Mouse (Mus musculus): ENCODE data around the gene Hsp90aa1.
A peak's percentile ranks its signal among the peaks of the same experiment; 100 is the strongest.
"Not testable (repeated sequence)": the region's sequence is repeated elsewhere in the genome, so short reads cannot be mapped to it uniquely, and the experiment has no call there.

Gene Hsp90aa1

GRCm38 (mm10) chr12:110698523-110699170, 3.9 kb downstream of the Hsp90aa1 start:
- no peak for DNase-seq

DNA sequence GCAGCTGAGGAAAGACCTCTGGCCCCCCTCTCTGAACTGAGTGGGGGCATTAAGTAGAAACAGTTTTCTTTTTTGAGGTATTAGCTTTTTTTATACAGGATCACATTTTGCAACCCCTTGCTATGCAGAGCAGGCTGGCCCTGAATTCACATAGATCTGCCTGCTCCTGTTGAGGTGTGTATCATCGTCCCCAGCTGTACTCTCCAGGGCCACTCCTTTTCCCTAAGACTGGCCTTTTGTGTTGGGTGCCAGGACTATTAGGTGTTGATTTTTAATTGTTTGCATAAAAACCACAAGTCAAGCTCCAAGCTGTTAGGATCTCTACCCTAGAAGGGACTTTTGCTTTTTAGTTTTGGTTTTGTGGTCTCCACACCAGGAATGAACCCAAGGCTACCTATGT, 4.4 kb downstream of the Hsp90aa1 start:
- no peak for DNase-seq

GRCm38 (mm10) chr12:110697457-110697856, 5.1 kb downstream of the Hsp90aa1 start:
- DNase-seq = no peak

DNA sequence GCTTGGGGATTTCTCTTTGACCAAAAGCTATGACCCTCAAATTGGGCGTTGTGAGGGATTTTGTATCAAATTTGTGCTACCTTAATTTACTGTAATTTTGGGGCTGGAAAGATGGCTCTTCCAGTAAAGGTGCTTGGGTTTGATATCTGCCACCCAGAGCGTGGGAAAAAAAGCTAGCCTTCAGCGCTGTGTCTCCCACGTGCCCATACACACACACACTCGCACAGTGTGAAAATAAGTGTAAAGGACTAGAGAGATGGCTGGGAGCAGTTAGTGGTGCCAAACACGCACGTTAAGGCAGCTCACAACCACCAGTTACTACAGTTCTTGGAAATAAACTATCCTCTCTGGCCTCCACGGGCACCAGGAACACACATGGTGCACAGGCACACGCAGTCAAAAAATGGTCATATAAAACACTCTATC, 5.5 kb downstream of the Hsp90aa1 start:
- DNase-seq = no peak

GRCm38 (mm10) chr12:110696173-110696974, 6.2 kb downstream of the Hsp90aa1 start:
- peak; percentile 96 for DNase-seq

DNA sequence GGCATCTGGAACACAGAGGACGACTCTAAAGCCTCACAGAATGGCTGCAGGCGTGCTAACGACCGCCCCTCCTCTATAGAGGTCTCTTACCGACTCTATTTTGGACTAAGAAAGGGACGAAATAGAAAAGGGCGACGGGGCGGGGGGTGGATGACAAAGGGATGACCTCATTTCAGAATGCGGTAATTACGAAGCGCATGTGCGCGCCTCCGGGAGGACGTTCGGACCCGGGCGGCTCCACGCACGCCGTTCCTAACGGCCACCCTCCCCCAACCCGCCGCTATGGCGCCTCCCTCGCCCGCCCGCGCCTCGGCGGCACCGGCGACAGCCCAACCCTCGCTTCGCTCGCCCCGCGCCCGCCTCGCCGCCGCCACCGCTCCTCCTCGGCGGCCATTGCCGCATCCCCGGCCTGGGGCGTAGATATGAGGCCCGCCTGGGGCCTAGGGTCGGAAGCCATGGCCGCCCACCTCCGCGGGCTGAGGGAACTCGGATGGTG, 6.8 kb downstream of the Hsp90aa1 start:
- DNase-seq = peak; percentile 38

DNA sequence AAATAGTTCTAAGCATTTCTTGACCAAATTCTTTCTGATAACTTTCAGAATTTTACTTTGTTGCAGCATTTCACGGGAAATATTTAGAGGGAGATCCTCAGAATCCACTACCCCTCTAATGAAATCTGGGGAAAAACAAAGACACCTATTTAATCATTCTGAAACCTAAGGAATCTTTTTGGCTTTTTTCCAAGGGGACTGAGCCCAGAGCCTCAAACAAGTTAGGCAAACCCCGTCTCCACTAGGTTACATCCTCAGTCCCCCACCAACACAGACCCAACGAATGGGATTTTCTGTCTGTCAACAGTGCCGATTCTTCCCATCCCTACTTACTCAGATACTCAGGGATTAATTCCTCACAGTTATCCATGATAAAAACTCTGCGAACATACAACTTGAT, 9.2 kb downstream of the Hsp90aa1 start:
- not testable (repeated sequence) for DNase-seq

- no peak for DNase-seq
Measured at GRCm38 (mm10) chr12:110689919-110690643, 12.4 kb downstream of the Hsp90aa1 start.

DNA sequence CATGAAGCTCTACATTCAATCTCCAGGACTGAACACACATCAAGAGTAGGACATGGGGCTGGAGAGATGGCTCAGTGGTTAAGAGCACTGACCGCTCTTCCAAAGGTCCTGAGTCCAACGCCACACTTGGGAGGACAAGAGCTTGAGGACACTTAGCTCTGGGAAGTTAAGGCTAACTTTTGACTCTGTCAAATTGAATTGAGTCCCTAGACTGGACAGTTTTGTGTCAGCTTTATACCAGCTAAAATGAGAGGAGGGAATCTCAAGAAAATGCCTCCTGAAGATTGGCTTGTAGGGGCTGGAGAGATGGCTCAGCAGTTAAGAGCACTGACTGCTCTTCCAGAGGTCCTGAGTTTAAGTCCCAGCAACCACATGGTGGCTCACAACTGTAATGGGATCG, 13.6 kb downstream of the Hsp90aa1 start:
- not testable (repeated sequence) for DNase-seq

DNA sequence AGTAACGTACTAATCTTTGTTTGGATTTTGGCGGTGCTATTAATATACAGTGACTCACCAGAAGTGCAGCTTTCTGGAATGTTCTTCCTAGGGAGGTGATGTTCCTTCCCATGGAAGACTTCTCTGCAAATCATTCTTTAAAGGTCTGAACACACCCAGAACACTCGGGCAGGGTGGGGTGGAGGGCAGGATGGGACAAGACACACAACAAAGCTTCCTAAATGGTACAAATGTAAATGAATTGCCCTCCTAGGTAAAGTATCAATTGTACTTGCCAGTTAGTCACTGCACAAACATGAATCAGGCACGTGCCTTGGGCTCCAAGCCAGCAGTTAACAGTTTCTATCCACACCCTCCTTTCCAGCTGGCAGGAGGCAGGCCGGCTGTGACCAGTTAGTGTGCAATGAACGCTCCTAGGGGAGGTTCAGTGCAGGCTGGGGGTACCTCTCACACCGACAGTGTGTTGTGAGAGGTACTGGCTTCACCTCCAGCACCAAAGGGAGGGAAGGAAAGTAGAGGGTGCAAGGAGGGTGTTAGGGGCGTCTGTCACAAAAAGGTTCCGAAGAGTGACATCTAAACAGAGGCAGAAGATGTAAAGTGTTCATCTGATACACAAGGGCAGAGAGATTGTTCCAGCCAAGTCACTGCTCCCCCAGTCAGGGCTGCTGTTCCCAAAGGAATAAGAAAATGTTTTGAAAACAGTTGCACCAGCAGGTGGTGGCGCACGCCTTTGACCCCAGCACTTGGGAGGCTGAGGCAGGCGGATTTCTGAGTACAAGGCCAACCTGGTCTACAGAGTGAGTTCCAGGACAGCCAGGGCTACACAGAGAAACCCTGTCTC, 14.4 kb downstream of the Hsp90aa1 start:
- DNase-seq = peak; percentile 81

DNA sequence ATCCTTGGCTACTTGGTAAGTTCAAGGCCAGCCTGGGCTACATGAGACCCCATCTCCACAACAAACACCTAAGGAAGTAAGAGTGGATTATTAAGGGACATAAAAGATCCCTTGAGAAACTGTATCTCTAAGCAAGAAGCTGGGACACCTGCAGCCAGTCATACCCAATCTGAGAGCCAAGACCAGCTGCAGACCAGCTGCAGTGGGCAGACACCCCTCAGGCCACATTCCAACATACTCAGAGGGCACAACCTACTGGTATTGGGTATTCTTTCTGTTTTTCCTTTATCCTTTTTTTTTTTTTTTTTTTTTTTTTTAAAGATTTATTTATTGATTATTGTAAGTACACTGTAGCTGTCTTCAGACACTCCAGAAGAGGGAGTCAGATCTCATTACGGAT, 18.9 kb downstream of the Hsp90aa1 start:
- DNase-seq = no peak

- no peak for DNase-seq
Measured at GRCm38 (mm10) chr12:110682561-110683299, 19.8 kb downstream of the Hsp90aa1 start, which contains the start of gene 1700001K19Rik. Gene 1700001K19Rik, minus strand, starts transcription at chr12:110682619.

DNA sequence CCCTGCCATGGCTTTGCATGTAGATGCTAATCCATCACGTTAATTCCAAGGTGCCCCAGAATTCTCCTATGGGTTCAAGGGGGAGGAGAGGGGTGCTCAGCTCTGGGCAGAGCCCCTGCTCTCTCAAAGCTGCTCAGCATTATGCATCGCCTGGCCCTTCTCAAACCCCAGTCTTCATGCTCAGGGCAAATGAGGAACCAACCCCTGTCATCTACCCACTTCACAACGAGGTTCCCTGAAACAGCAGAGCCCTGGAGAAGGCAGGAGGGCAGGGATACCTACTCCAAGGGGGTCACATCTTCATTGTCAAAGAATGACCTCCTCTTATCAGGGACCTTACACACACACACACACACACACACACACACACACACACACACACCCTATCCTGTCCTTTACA, 20.6 kb downstream of the Hsp90aa1 start:
- no peak for DNase-seq

- DNase-seq = no peak
Measured at GRCm38 (mm10) chr12:110681191-110681590, 21.3 kb downstream of the Hsp90aa1 start.

DNA sequence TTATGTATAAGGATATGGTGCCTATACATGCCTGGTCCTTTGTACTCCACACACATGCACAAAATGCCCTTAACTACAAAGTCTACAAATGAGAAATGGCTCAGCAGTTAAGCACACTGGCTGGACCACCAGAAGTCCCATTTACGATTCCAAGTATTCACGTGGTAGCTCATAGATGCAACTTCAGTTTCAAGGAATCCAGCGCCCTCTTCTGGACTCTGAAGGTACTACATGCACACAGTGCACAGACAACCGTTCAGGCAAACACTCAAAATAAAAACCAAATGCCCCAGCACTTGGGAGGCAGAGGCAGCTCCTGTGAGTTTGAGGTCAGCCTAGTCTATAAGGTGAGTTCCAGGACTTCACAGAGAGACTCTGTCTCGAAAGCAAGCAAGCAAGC, 28.3 kb downstream of the Hsp90aa1 start:
- no peak for DNase-seq

DNA sequence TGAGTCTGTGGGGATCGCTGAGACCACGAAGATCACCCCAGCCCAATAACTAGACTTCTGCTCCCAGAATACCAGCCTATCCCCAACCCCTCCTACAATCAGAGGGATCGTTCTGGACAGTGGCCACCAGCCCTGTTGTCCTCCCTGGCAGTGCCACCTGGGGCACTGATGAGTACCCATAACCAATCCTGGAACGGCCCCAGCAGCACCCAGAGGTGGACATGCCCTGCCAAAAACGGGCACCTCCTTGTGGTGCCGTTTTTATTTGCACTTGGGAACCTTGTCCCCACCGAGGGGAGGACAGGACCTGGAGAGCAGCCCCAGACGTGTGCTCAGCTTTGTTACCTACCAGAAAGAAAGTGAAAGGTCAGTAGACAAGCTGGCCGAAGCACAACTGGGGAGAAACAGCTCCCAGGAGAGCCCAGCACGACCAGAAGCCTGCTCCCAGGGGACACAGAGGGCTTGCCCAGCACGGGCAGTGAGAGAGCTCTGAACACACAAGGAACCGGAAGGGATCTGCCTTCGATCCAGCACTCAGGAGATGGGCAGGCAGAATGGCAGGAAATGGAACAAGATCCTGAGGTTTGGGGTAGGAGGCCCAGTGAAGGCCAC, 35.0 kb downstream of the Hsp90aa1 start:
- DNase-seq = peak; percentile 16

DNA sequence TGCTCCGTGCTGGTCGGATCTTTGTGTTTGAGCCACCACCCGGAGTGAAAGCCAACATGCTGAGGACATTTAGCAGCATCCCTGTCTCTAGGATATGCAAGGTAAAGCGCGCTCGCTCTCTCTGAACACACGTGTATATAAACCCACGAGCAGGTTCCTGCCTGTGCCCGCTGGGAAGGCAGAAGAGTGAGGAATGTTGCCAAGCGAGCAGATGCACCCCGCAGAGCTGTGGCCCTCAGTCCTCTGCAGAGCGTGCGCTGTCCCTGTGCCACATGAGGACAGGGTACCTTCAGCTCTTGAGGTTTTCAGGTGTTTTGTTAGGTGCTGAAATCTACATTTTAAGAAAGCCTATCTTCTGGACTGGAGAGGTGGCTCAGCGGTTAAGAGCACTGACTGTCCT, 40.8 kb downstream of the Hsp90aa1 start:
- DNase-seq = no peak

- no peak for DNase-seq
Measured at GRCm38 (mm10) chr12:110651464-110651863, 51.1 kb downstream of the Hsp90aa1 start.

DNA sequence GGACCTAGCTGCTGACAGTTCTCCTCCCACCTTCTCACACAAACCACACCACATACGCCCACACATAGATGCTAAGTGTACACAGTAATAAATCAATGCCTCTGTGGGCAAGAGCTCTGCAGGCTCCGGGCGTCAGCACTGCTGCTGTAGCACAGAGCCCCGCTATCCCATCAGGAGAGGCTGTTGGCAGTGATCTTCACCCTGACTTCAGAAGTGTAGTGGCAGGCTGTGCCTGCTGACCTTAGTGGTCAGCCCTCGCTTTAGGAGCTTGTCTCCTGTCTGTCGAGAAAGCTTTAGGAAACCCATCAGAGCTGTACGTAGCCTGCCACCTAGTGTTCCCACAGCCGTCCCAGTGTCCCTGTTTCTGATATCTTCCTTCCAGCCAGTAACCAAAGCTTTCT, 52.3 kb downstream of the Hsp90aa1 start:
- DNase-seq = no peak
